Mouse (Mus musculus) right cerebral cortex, postnatal 14 days (tissue): ENCODE data around the gene Tcf25.

Experiments
- DNase-seq: peaks from one replicate; pipeline ENCODE4 v3.0.0; 2022

Gene Tcf25

GRCm38 (mm10) chr8:123352118-123352517 is 21.4 kb upstream of the Tcf25 start:
- DNase-seq = no peak

- peak; percentile 70 for DNase-seq
Measured at GRCm38 (mm10) chr8:123352786-123353185, 20.8 kb upstream of the Tcf25 start.

- no peak for DNase-seq
Measured at GRCm38 (mm10) chr8:123353216-123353615, 20.3 kb upstream of the Tcf25 start.

GRCm38 (mm10) chr8:123361082-123361739 is 12.3 kb upstream of the Tcf25 start:
- DNase-seq = peak; percentile 80

GRCm38 (mm10) chr8:123374239-123374578 is 656 bp downstream of the Tcf25 start:
- peak; percentile 97 for DNase-seq

- no peak for DNase-seq
Measured at GRCm38 (mm10) chr8:123375701-123376100, 2.1 kb downstream of the Tcf25 start.

- DNase-seq = no peak
Measured at GRCm38 (mm10) chr8:123376106-123376505, 2.6 kb downstream of the Tcf25 start.

GRCm38 (mm10) chr8:123381711-123382110 is 8.2 kb downstream of the Tcf25 start:
- no peak for DNase-seq

GRCm38 (mm10) chr8:123382516-123382915 is 9.0 kb downstream of the Tcf25 start:
- DNase-seq = no peak

- DNase-seq = peak; percentile 48
Measured at GRCm38 (mm10) chr8:123384883-123385540, 11.5 kb downstream of the Tcf25 start.

GRCm38 (mm10) chr8:123387041-123387440 is 13.5 kb downstream of the Tcf25 start:
- no peak for DNase-seq

- DNase-seq = no peak
Measured at GRCm38 (mm10) chr8:123387801-123388200, 14.2 kb downstream of the Tcf25 start.

- DNase-seq = no peak
Measured at GRCm38 (mm10) chr8:123389026-123389425, 15.5 kb downstream of the Tcf25 start.

- DNase-seq = no peak
Measured at GRCm38 (mm10) chr8:123398308-123398707, 24.8 kb downstream of the Tcf25 start.

- DNase-seq = no peak
Measured at GRCm38 (mm10) chr8:123401936-123402335, 28.4 kb downstream of the Tcf25 start.

GRCm38 (mm10) chr8:123402730-123403326 is 29.3 kb downstream of the Tcf25 start:
- no peak for DNase-seq

- no peak for DNase-seq
Measured at GRCm38 (mm10) chr8:123404521-123404920, 31.0 kb downstream of the Tcf25 start.

GRCm38 (mm10) chr8:123406786-123407185 is 33.2 kb downstream of the Tcf25 start, which contains the start of gene Mc1r:
TSS of gene Mc1r (plus strand) at chr8:123407107.
- DNase-seq = peak; percentile 64

GRCm38 (mm10) chr8:123407612-123408011 is 34.1 kb downstream of the Tcf25 start:
- no peak for DNase-seq

- no peak for DNase-seq
Measured at GRCm38 (mm10) chr8:123408586-123409544, 35.3 kb downstream of the Tcf25 start.

GRCm38 (mm10) chr8:123410049-123410587 is 36.6 kb downstream of the Tcf25 start:
- DNase-seq = no peak

- DNase-seq = no peak
Measured at GRCm38 (mm10) chr8:123410788-123411187, 37.2 kb downstream of the Tcf25 start.

GRCm38 (mm10) chr8:123411246-123411645 is 37.7 kb downstream of the Tcf25 start, which contains the start of gene Tubb3:
TSS of gene Tubb3 (plus strand) at chr8:123411424.
- DNase-seq = peak; percentile 89
